Mouse (Mus musculus) intestine, postnatal 0 days (tissue): ENCODE measurements around the gene Safb. TPM values are rescaled to one million over a fixed set of nuclear protein-coding genes. Genes with fewer than 3 reads are reported as not detected.

Experiments
- ATAC-seq: fragments of 200-750 bp; cut with Nextera tagmentation; 2 replicates; pipeline ENCODE4 v1.8.0; 2017; ENCODE audit warnings: mild to moderate bottlenecking, moderate TSS enrichment, moderate library complexity
- H3K27ac ChIP-seq: fragments of 300-500 bp; sonication (generic); 2 replicates; pipeline ENCODE4 v1.5.1; 2014; ENCODE audit warnings: mild to moderate bottlenecking, low read depth, low read length, moderate library complexity
- H3K27me3 ChIP-seq: fragments of 300-500 bp; sonication (generic); replicated peaks from 2 replicates; pipeline ENCODE4 v1.6.1; 2014; ENCODE audit warnings: low read length, mixed read lengths; ENCODE audit not compliant: control insufficient read depth, insufficient read depth
- H3K36me3 ChIP-seq: fragments of 300-500 bp; sonication (generic); 2 replicates; pipeline ENCODE4 v1.6.1; 2014; ENCODE audit warnings: mild to moderate bottlenecking, moderate library complexity; ENCODE audit not compliant: control insufficient read depth, insufficient read depth
- H3K4me1 ChIP-seq: fragments of 300-500 bp; sonication (generic); replicated peaks from 2 replicates; pipeline ENCODE4 v1.6.1; 2014; ENCODE audit warnings: antibody characterized with exemption, low read length, mixed read lengths; ENCODE audit not compliant: control insufficient read depth, insufficient read depth
- H3K4me2 ChIP-seq: fragments of 300-500 bp; sonication (generic); replicated peaks from 2 replicates; pipeline ENCODE4 v1.6.1; 2014; ENCODE audit warnings: low read depth, mild to moderate bottlenecking, moderate library complexity
- H3K4me3 ChIP-seq: fragments of 300-500 bp; sonication (generic); 2 replicates; pipeline ENCODE4 v1.5.1; 2014; ENCODE audit warnings: low read depth, low read length
- H3K9ac ChIP-seq: fragments of 300-500 bp; sonication (generic); 2 replicates; pipeline ENCODE4 v1.6.1; 2014; ENCODE audit warnings: mild to moderate bottlenecking, low read depth, low read length
- H3K9me3 ChIP-seq: fragments of 300-500 bp; sonication (generic); 2 replicates; pipeline ENCODE4 v1.6.1; 2016; ENCODE audit warnings: mixed run types; ENCODE audit not compliant: control insufficient read depth
- CTCF ChIP-seq: sonication (generic); IDR thresholded peaks from 2 replicates; pipeline ENCODE4 v1.5.1; 2016; ENCODE audit warnings: low read depth, mild to moderate bottlenecking, control low read depth, antibody characterized with exemption, moderate library complexity
- WGBS: fragments of 180-500 bp; shearing (Covaris S2); extraction: QIAGEN DNeasy Blood & Tissue Kit; methylation state at CpG from one replicate; pipeline ENCODE4 v1.1.7; 2014; 5-methylcytosine and 5-hydroxymethylcytosine counted together
- polyA plus RNA-seq: library from polyadenylated mRNA; unstranded; fragments of >200 nt; fragmentation: Nextera tagmentation; extraction: Ambion mirVana; gene quantifications from 2 replicates; pipeline ENCODE4 v1.2.1, GENCODE M21; 2015

The Safb gene
- polyA plus RNA-seq, 1 experiment from 2014 or later: 40.0 TPM

DNA sequence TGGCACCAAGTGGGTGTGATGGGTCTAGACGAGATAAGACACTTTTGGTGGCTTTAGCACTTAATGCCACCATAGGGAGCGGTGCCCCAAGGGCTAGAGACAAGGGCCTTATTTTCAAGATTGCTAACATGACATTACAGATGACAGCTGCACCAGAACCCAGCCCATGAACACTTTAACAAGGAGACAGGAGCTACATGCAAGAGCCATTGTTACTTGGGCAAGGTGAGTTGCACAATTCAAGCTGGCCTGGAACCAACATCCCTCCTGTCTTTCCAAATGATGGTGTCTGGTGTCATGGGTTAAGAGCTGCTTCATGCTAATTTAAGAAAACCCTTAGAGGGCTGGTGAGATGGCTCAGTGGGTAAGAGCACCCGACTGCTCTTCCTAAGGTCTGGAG, 25.2 kb upstream of the Safb start:
- no peak overlapping the region for H3K9ac ChIP-seq
- no peak overlapping the region for H3K4me3 ChIP-seq
- no peaks in the 10 kb centered on the region for H3K9me3 ChIP-seq
- no peak overlapping the region for H3K27ac ChIP-seq
- H3K27me3 ChIP-seq: no peaks in the 10 kb centered on the region
- WGBS: 75% methylated on average over 3 of the region's 3 CpGs
- no peak for TF ChIP-seq CTCF
- H3K36me3 ChIP-seq: peaks cover 36% of the 10 kb centered on the region
- no peak overlapping the region for H3K4me2 ChIP-seq
- no peaks in the 10 kb centered on the region for H3K4me1 ChIP-seq
- no peak for ATAC-seq

DNA sequence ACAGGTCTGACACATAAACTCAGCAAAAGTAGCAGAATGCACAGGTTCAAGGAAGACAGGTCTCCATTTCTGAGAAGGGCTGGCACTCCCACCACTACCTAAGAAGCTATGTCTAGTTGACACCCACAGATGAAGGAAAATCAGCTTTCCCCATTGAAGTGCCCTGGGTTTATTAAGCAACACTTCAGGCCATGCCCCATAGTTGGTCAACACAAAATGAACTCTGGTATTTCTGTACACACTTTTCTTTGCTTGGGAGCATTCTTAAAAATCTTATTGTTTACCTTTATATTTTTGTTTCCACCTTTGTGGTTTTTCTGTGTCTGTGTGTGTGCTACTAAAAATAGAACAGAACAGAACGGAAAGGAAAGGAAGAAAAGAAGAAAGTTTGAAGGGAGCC, 24.5 kb upstream of the Safb start:
- Histone ChIP-seq H3K4me2 (no peak overlapping the region), H3K27ac (no peak overlapping the region), H3K9ac (no peak overlapping the region), H3K27me3 (no peaks in the 10 kb centered on the region), H3K4me3 (no peak overlapping the region), H3K9me3 (no peaks in the 10 kb centered on the region), H3K36me3 (peaks cover 43% of the 10 kb centered on the region), H3K4me1 (no peaks in the 10 kb centered on the region)
- TF ChIP-seq CTCF: no peak
- ATAC-seq: no peak
- 52% methylated on average over 1 of the region's 1 CpGs for WGBS

DNA sequence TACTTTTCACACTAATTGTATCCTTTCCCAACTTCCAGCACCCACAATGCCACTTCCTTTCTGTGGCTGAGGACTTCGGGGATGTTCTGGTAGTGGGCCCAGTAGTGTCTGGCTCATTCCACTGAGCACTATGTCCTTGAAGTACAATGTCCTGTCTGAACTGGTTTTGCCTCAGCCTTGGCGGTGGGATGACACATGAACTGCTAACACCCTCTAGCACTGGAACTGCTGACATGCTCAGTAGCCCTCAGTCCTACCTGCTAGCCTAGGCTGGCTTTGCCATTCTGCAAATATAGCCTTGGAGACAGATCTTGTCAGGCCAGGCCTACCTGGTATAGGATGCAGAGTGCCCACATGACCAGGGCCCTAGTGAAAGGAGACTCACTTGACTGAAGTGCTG, 22.8 kb upstream of the Safb start:
- Histone ChIP-seq H3K36me3 (peaks cover 61% of the 10 kb centered on the region), H3K4me2 (no peak overlapping the region), H3K4me3 (no peak overlapping the region), H3K27ac (no peak overlapping the region), H3K9me3 (no peaks in the 10 kb centered on the region), H3K9ac (no peak overlapping the region), H3K27me3 (no peaks in the 10 kb centered on the region), H3K4me1 (no peaks in the 10 kb centered on the region)
- WGBS: 90% methylated on average over 2 of the region's 2 CpGs
- no peak for ATAC-seq
- TF ChIP-seq CTCF: no peak

DNA sequence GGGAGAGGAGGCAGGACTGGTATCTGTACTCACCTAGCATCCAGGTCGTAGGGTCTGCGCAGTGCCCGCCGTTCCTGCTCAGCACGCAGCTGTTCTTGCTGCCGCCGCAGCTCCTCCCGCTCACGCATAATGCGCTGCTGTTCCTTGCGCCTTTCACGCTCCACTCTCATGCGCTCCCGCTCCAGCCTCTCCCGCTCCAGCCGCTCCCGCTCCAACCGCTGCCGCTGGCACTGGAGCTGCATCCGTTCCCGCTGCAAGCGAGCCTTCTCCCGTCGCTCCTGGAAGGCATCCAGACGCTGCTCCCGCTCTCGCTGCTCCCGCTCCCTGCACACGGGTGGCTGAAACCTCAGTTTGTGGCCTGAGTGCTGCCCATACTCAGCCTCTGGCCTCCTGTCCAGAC, 18.3 kb upstream of the Safb start:
- Histone ChIP-seq H3K4me1 (no peaks in the 10 kb centered on the region), H3K4me3 (no peak overlapping the region), H3K4me2 (no peak overlapping the region), H3K9me3 (no peaks in the 10 kb centered on the region), H3K36me3 (peaks cover 94% of the 10 kb centered on the region), H3K9ac (no peak overlapping the region), H3K27me3 (no peaks in the 10 kb centered on the region), H3K27ac (no peak overlapping the region)
- WGBS: 92% methylated on average over 29 of the region's 29 CpGs
- TF ChIP-seq CTCF: no peak
- ATAC-seq: no peak

DNA sequence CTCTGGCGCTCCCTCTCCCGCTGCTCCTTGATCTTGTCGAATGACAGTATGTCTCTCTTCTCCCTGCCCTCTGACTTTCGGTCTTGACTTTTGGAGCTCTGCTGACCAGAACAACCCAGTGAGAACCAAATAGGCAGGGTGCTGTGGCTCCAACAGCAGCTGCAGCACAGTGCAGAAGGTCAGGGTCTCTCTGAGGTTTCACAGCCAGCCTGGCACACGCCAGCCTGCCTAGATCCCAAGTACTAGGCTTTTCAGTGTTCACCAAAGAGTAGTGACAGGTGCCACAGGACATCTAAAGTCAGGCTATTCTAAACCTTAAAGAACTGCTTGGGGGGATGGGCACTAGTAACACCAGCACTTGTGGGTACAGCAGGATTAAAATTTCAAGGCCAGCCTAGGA, 17.7 kb upstream of the Safb start:
- peaks cover 94% of the 10 kb centered on the region for H3K36me3 ChIP-seq
- H3K27ac ChIP-seq: no peak overlapping the region
- 91% methylated on average over 5 of the region's 5 CpGs for WGBS
- H3K4me2 ChIP-seq: no peak overlapping the region; the same call in 1 of the 2 replicates
- no peaks in the 10 kb centered on the region for H3K4me1 ChIP-seq
- no peak overlapping the region for H3K4me3 ChIP-seq
- ATAC-seq: no peak
- no peak for TF ChIP-seq CTCF
- H3K27me3 ChIP-seq: no peaks in the 10 kb centered on the region
- no peak overlapping the region for H3K9ac ChIP-seq
- no peaks in the 10 kb centered on the region for H3K9me3 ChIP-seq

DNA sequence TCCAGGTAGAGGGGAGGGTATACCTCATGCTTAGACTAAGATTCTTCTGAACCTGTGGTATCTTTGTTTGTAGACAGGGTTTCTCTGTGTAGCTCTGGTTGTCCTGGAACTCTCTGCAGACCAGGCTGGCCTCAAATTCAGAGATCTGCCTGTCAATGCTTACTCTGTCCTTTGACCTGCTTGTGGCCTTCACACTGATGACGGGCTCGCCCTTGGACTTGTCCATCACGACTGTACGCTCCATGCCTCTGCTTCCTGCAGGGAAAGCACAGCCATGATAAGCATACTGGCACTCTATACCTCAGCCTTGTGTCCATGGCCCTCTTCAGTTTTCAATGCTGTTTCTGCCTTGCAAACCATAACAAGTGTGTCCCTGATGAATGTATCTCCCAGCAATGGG, 17.3 kb upstream of the Safb start:
- Histone ChIP-seq H3K4me2 (no peak overlapping the region; the same call in 1 of the 2 replicates), H3K27me3 (no peaks in the 10 kb centered on the region), H3K4me3 (no peak overlapping the region), H3K9me3 (no peaks in the 10 kb centered on the region), H3K36me3 (peaks cover 94% of the 10 kb centered on the region), H3K9ac (no peak overlapping the region), H3K4me1 (no peaks in the 10 kb centered on the region), H3K27ac (no peak overlapping the region)
- no peak for ATAC-seq
- no peak for TF ChIP-seq CTCF
- 70% methylated on average over 4 of the region's 4 CpGs for WGBS

DNA sequence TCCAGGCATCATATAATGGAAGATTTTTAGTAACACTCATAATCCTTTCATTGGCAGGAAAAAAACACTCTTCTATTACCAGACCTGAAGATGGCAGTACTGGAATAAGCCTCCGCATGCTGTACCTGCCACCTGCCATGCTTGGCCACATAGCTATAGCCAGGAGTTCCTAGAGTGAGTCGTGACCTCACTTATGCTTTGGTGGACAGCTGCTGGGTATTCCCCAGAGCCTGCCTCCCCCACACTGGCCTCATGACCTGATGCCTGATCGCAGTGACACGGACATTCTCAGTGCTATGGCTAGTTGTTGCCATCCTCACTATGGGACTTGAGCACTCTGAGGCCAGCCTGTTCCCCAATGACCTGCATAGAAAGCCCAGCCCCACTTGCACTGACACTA, 14.3 kb upstream of the Safb start:
- ATAC-seq: no peak
- no peak overlapping the region for H3K27ac ChIP-seq

More for the DNA sequence above, 14.3 kb upstream of the Safb start:
- H3K4me2 ChIP-seq: no peak overlapping the region
- 92% methylated on average over 4 of the region's 4 CpGs for WGBS
- no peaks in the 10 kb centered on the region for H3K4me1 ChIP-seq
- peaks cover 88% of the 10 kb centered on the region for H3K36me3 ChIP-seq
- TF ChIP-seq CTCF: no peak
- no peak overlapping the region for H3K9ac ChIP-seq
- no peaks in the 10 kb centered on the region for H3K9me3 ChIP-seq
- H3K4me3 ChIP-seq: no peak overlapping the region
- H3K27me3 ChIP-seq: no peaks in the 10 kb centered on the region
